Mouse (Mus musculus) liver, embryonic 14.5 days (tissue): ENCODE results near the gene Mical3. TPM values are rescaled to one million over a fixed set of nuclear protein-coding genes. Genes with fewer than 3 reads are reported as not detected.

Source experiments
- ATAC-seq: fragments of 200-750 bp; cut with Nextera tagmentation; 2 replicates; pipeline ENCODE4 v1.8.0; 2017; ENCODE audit warnings: moderate number of reproducible peaks, mild to moderate bottlenecking, moderate library complexity; ENCODE audit not compliant: insufficient read depth
- DNase-seq, 3 experiments: peaks; one replicate each; pipeline ENCODE4 v3.0.0-alpha.2; 2012 to 2013; ENCODE audit warnings: low read depth in 3 of 3, low spot score in 3 of 3
- H3K27ac ChIP-seq: fragments of 300-500 bp; sonication (generic); 2 replicates; pipeline ENCODE4 v1.5.1; 2014; ENCODE audit warnings: moderate library complexity, mild to moderate bottlenecking, control low read depth, inconsistent platforms
- H3K27me3 ChIP-seq: fragments of 300-500 bp; sonication (generic); 2 replicates; pipeline ENCODE4 v1.6.1; 2014; ENCODE audit warnings: mild to moderate bottlenecking, low read length, moderate library complexity; ENCODE audit not compliant: control insufficient read depth, insufficient read depth
- H3K36me3 ChIP-seq: fragments of 300-500 bp; sonication (generic); replicated peaks from 2 replicates; pipeline ENCODE4 v1.6.1; 2014; ENCODE audit warnings: low read depth; ENCODE audit not compliant: control insufficient read depth, insufficient read depth
- H3K4me1 ChIP-seq, 2 experiments: fragments of 200-500 bp in 1 of 2; fragments of 300-500 bp in 1 of 2; sonication (generic) in 1 of 2; replicated peaks; 2 replicates each; pipeline ENCODE4 v1.6.1; 2012 to 2014; ENCODE audit warnings: antibody characterized with exemption in 1 of 2, inconsistent platforms in 1 of 2, low read length in 1 of 2; ENCODE audit not compliant: control insufficient read depth in 2 of 2, insufficient read depth in 2 of 2
- H3K4me2 ChIP-seq: fragments of 300-500 bp; sonication (generic); 2 replicates; pipeline ENCODE4 v1.6.1; 2014; ENCODE audit warnings: low read depth, mild to moderate bottlenecking, control low read depth, moderate library complexity
- H3K4me3 ChIP-seq, 2 experiments: fragments of 200-500 bp in 1 of 2; fragments of 300-500 bp in 1 of 2; sonication (generic) in 1 of 2; 2 replicates each; pipeline ENCODE4 v1.5.1; 2012 to 2014; ENCODE audit warnings: low read depth in 2 of 2, low read length in 2 of 2, mild to moderate bottlenecking in 2 of 2, control low read depth in 1 of 2, inconsistent platforms in 1 of 2, moderate library complexity in 1 of 2; ENCODE audit not compliant: insufficient read depth in 1 of 2
- H3K9ac ChIP-seq: fragments of 300-500 bp; sonication (generic); replicated peaks from 2 replicates; pipeline ENCODE4 v1.6.1; 2014; ENCODE audit warnings: mild to moderate bottlenecking, control low read depth, moderate library complexity
- H3K9me3 ChIP-seq: fragments of 300-500 bp; sonication (generic); 2 replicates; pipeline ENCODE4 v1.6.1; 2016; ENCODE audit warnings: low read length, mixed read lengths; ENCODE audit not compliant: control insufficient read depth
- CTCF ChIP-seq: IDR thresholded peaks from 2 replicates; pipeline ENCODE4 v1.5.1; 2016; ENCODE audit warnings: antibody characterized with exemption, low read depth, control low read depth
- EP300 ChIP-seq: IDR thresholded peaks from 2 replicates; pipeline ENCODE4 v1.6.1; 2016; ENCODE audit warnings: antibody characterized with exemption, low read depth
- WGBS: fragments of 180-500 bp; shearing (Covaris S2); extraction: QIAGEN DNeasy Blood & Tissue Kit; methylation state at CpG from one replicate; pipeline ENCODE4 v1.1.7; 2014; ENCODE audit not compliant: insufficient replicate concordance; 5-methylcytosine and 5-hydroxymethylcytosine counted together
- polyA plus RNA-seq, 2 experiments: library from polyadenylated mRNA; depleted of rRNA in 1 of 2; stranded (reverse) in 1 of 2; unstranded in 1 of 2; fragments of >200 nt; fragmentation: Nextera tagmentation in 1 of 2; extraction: Ambion mirVana in 1 of 2; gene quantifications; 2 replicates each; pipeline versions ENCODE4 v1.2.1 to v1.2.3; 2012 to 2014

The Mical3 gene
- polyA plus RNA-seq, 2 experiments, result 8.1 to 9.4 TPM

GRCm38 (mm10) chr6:121148360-121148759, 17.6 kb upstream of the Mical3 start:
- H3K9me3 ChIP-seq, result no peaks in the 10 kb centered on the region
- no peak overlapping the region for H3K4me2 ChIP-seq
- H3K9ac ChIP-seq, result no peak overlapping the region
- no peaks in the 10 kb centered on the region for H3K27me3 ChIP-seq
- TF ChIP-seq EP300, result no peak
- ATAC-seq, result no peak
- no peaks in the 10 kb centered on the region for H3K36me3 ChIP-seq
- 28% methylated on average over 3 of the region's 3 CpGs for WGBS
- no peak overlapping the region for H3K27ac ChIP-seq
- no peak for DNase-seq
- H3K4me1 ChIP-seq, result peaks cover 0 to 5% of the 10 kb centered on the region in 2 experiments; a peak in 2 of 4 replicates
- no peak overlapping the region for H3K4me3 ChIP-seq

- 24% methylated on average over 4 of the region's 4 CpGs for WGBS
- Histone ChIP-seq H3K36me3 (no peaks in the 10 kb centered on the region), H3K4me1 (peaks cover 0 to 5% of the 10 kb centered on the region in 2 experiments; a peak in 2 of 4 replicates), H3K27me3 (no peaks in the 10 kb centered on the region), H3K27ac (no peak overlapping the region), H3K9me3 (no peaks in the 10 kb centered on the region), H3K4me3 (no peak overlapping the region), H3K4me2 (no peak overlapping the region), H3K9ac (no peak overlapping the region)
- TF ChIP-seq EP300, result no peak
- TF ChIP-seq CTCF, result no peak
- DNase-seq, result no peak
- ATAC-seq, result no peak
These were observed 16.0 kb upstream of the Mical3 start for GRCm38 (mm10) chr6:121146798-121147197.

GRCm38 (mm10) chr6:121145906-121146305, 15.1 kb upstream of the Mical3 start:
- Histone ChIP-seq H3K4me3 (no peak overlapping the region), H3K4me2 (no peak overlapping the region), H3K9ac (no peak overlapping the region), H3K27ac (no peak overlapping the region), H3K36me3 (no peaks in the 10 kb centered on the region), H3K4me1 (peaks cover 0 to 5% of the 10 kb centered on the region in 2 experiments; a peak in 2 of 4 replicates), H3K27me3 (no peaks in the 10 kb centered on the region), H3K9me3 (no peaks in the 10 kb centered on the region)
- ATAC-seq, result no peak
- 71% methylated on average over 8 of the region's 8 CpGs for WGBS
- no peak for DNase-seq
- TF ChIP-seq CTCF (no peak), EP300 (no peak)

GRCm38 (mm10) chr6:121145010-121145604, 14.3 kb upstream of the Mical3 start:
- Histone ChIP-seq H3K4me3 (no peak overlapping the region), H3K4me2 (no peak overlapping the region), H3K4me1 (peaks cover 0 to 5% of the 10 kb centered on the region in 2 experiments; a peak in 2 of 4 replicates), H3K9me3 (no peaks in the 10 kb centered on the region), H3K27ac (no peak overlapping the region), H3K36me3 (no peaks in the 10 kb centered on the region), H3K27me3 (no peaks in the 10 kb centered on the region), H3K9ac (no peak overlapping the region)
- ATAC-seq (no peak), DNase-seq (no peak)
- WGBS, result 68% methylated on average over 13 of the region's 13 CpGs
- no peak for TF ChIP-seq CTCF
- TF ChIP-seq EP300, result no peak

- Histone ChIP-seq H3K4me1 (peaks cover 0 to 5% of the 10 kb centered on the region in 2 experiments; a peak in 2 of 4 replicates), H3K9ac (no peak overlapping the region), H3K4me3 (no peak overlapping the region), H3K36me3 (no peaks in the 10 kb centered on the region), H3K27ac (no peak overlapping the region), H3K27me3 (no peaks in the 10 kb centered on the region), H3K9me3 (no peaks in the 10 kb centered on the region), H3K4me2 (no peak overlapping the region)
- no peak for DNase-seq
- TF ChIP-seq EP300, result no peak
- TF ChIP-seq CTCF, result no peak
- 33% methylated on average over 4 of the region's 4 CpGs for WGBS
- peak; percentile 48 for ATAC-seq
These were observed 13.3 kb upstream of the Mical3 start for GRCm38 (mm10) chr6:121144066-121144465.
